Mouse (Mus musculus) liver, embryonic 16.5 days (tissue): Measurements from ENCODE around the gene Zfp689. TPM values are rescaled to one million over a fixed set of nuclear protein-coding genes. Genes with fewer than 3 reads are reported as not detected.
A peak's percentile ranks its signal among the peaks of the same experiment; 100 is the strongest.

Experiments used
- ATAC-seq: fragments of 200-750 bp; cut with Nextera tagmentation; 2 replicates; pipeline ENCODE4 v1.8.0; 2017; ENCODE audit warnings: low read depth, mild to moderate bottlenecking, moderate number of reproducible peaks, moderate library complexity
- H3K27ac ChIP-seq: fragments of 300-500 bp; sonication (generic); 2 replicates; pipeline ENCODE4 v1.5.1; 2014; ENCODE audit warnings: mild to moderate bottlenecking, low read length
- H3K27me3 ChIP-seq: fragments of 300-500 bp; sonication (generic); 2 replicates; pipeline ENCODE4 v1.6.1; 2014; ENCODE audit warnings: low read depth, low read length, mixed read lengths; ENCODE audit not compliant: control insufficient read depth, insufficient read depth
- H3K36me3 ChIP-seq: fragments of 300-500 bp; sonication (generic); 2 replicates; pipeline ENCODE4 v1.6.1; 2014; ENCODE audit warnings: mild to moderate bottlenecking; ENCODE audit not compliant: control insufficient read depth, insufficient read depth
- H3K4me1 ChIP-seq: fragments of 300-500 bp; sonication (generic); 2 replicates; pipeline ENCODE4 v1.6.1; 2014; ENCODE audit warnings: low read depth, low read length, mixed read lengths; ENCODE audit not compliant: control insufficient read depth
- H3K4me2 ChIP-seq: fragments of 300-500 bp; sonication (generic); 2 replicates; pipeline ENCODE4 v1.6.1; 2014; ENCODE audit warnings: low read depth, low read length, mixed read lengths
- H3K4me3 ChIP-seq: fragments of 300-500 bp; sonication (generic); 2 replicates; pipeline ENCODE4 v1.5.1; 2014; ENCODE audit warnings: low read depth, mild to moderate bottlenecking, low read length
- H3K9ac ChIP-seq: fragments of 300-500 bp; sonication (generic); 2 replicates; pipeline ENCODE4 v1.6.1; 2014; ENCODE audit warnings: low read depth, low read length
- H3K9me3 ChIP-seq: fragments of 300-500 bp; sonication (generic); replicated peaks from 2 replicates; pipeline ENCODE4 v1.6.1; 2016; ENCODE audit warnings: low read length; ENCODE audit not compliant: control insufficient read depth
- WGBS: fragments of 180-500 bp; shearing (Covaris S2); extraction: QIAGEN DNeasy Blood & Tissue Kit; methylation state at CpG from one replicate; pipeline ENCODE4 v1.1.7; 2014; ENCODE audit not compliant: insufficient replicate concordance; 5-methylcytosine and 5-hydroxymethylcytosine counted together
- polyA plus RNA-seq: library from polyadenylated mRNA; unstranded; fragments of >200 nt; fragmentation: Nextera tagmentation; extraction: Ambion mirVana; gene quantifications from 2 replicates; pipeline ENCODE4 v1.2.1, GENCODE M21; 2015

The Zfp689 gene
- polyA plus RNA-seq, 1 experiment from 2014 or later, result 2.2 TPM

- Histone ChIP-seq H3K27ac (peak overlapping the region; percentile 97), H3K4me2 (peak overlapping the region; percentile 85), H3K4me1 (peaks cover 26% of the 10 kb centered on the region), H3K9me3 (no peaks in the 10 kb centered on the region), H3K27me3 (no peaks in the 10 kb centered on the region), H3K36me3 (peaks cover 36% of the 10 kb centered on the region), H3K4me3 (peak overlapping the region; percentile 93), H3K9ac (peak overlapping the region; percentile 96)
- 2% methylated on average over 48 of the region's 48 CpGs for WGBS
- no peak for ATAC-seq
Measured at GRCm38 (mm10) chr7:127479318-127480225, 30.6 kb upstream of the Zfp689 start.

GRCm38 (mm10) chr7:127478635-127479317, 29.8 kb upstream of the Zfp689 start, which contains the start of gene Fbrs:
TSS of gene Fbrs (plus strand) at chr7:127479199.
- peak within 1 kb of the TSS; percentile 85 for H3K4me2 ChIP-seq
- ATAC-seq, result peak; percentile 44
- peaks cover 40% of the 10 kb centered on the region for H3K36me3 ChIP-seq
- peak within 1 kb of the TSS; percentile 93 for H3K4me3 ChIP-seq
- H3K27me3 ChIP-seq, result no peaks in the 10 kb centered on the region
- peak within 1 kb of the TSS; percentile 97 for H3K27ac ChIP-seq
- H3K4me1 ChIP-seq, result peaks cover 26% of the 10 kb centered on the region
- peak within 1 kb of the TSS; percentile 96 for H3K9ac ChIP-seq
- no peaks in the 10 kb centered on the region for H3K9me3 ChIP-seq
- under 1% methylated on average over 50 of the region's 62 CpGs for WGBS

GRCm38 (mm10) chr7:127477687-127478634, 29.0 kb upstream of the Zfp689 start:
- Histone ChIP-seq H3K27me3 (no peaks in the 10 kb centered on the region), H3K9ac (peak overlapping the region; percentile 96), H3K27ac (peak overlapping the region; percentile 97), H3K36me3 (peaks cover 43% of the 10 kb centered on the region), H3K9me3 (no peaks in the 10 kb centered on the region), H3K4me3 (peak overlapping the region; percentile 93), H3K4me1 (peaks cover 26% of the 10 kb centered on the region), H3K4me2 (peak overlapping the region; percentile 85)
- ATAC-seq, result peak; percentile 89
- WGBS, result under 1% methylated on average over 50 of the region's 50 CpGs

- no peak for ATAC-seq
- H3K27ac ChIP-seq, result peak overlapping the region; percentile 97
- H3K4me3 ChIP-seq, result peak overlapping the region; percentile 60
- peaks cover 36% of the 10 kb centered on the region for H3K4me1 ChIP-seq
- H3K36me3 ChIP-seq, result peaks cover 35% of the 10 kb centered on the region
- no peaks in the 10 kb centered on the region for H3K27me3 ChIP-seq
- H3K4me2 ChIP-seq, result peak overlapping the region; percentile 77
- 74% methylated on average over 4 of the region's 4 CpGs for WGBS
- no peaks in the 10 kb centered on the region for H3K9me3 ChIP-seq
- H3K9ac ChIP-seq, result peak overlapping the region; percentile 59
Measured at GRCm38 (mm10) chr7:127476855-127477254, 27.9 kb upstream of the Zfp689 start.

GRCm38 (mm10) chr7:127476336-127476735, 27.4 kb upstream of the Zfp689 start:
- Histone ChIP-seq H3K27ac (no peak overlapping the region), H3K4me2 (peak overlapping the region; percentile 77), H3K27me3 (no peaks in the 10 kb centered on the region), H3K4me3 (no peak overlapping the region), H3K9ac (no peak overlapping the region), H3K9me3 (no peaks in the 10 kb centered on the region), H3K36me3 (peaks cover 35% of the 10 kb centered on the region), H3K4me1 (peaks cover 31% of the 10 kb centered on the region)
- 90% methylated on average over 11 of the region's 11 CpGs for WGBS
- ATAC-seq, result no peak

- H3K4me1 ChIP-seq, result peaks cover 22% of the 10 kb centered on the region
- no peaks in the 10 kb centered on the region for H3K27me3 ChIP-seq
- ATAC-seq, result no peak
- no peak overlapping the region for H3K27ac ChIP-seq
- H3K36me3 ChIP-seq, result peaks cover 35% of the 10 kb centered on the region
- no peaks in the 10 kb centered on the region for H3K9me3 ChIP-seq
- no peak overlapping the region for H3K9ac ChIP-seq
- H3K4me2 ChIP-seq, result no peak overlapping the region
- WGBS, result 91% methylated on average over 11 of the region's 11 CpGs
- H3K4me3 ChIP-seq, result no peak overlapping the region
Measured at GRCm38 (mm10) chr7:127475186-127475740, 26.3 kb upstream of the Zfp689 start.

- 81% methylated on average over 6 of the region's 6 CpGs for WGBS
Measured at GRCm38 (mm10) chr7:127474378-127475070, 25.6 kb upstream of the Zfp689 start.

GRCm38 (mm10) chr7:127473705-127474104, 24.7 kb upstream of the Zfp689 start:
- Histone ChIP-seq H3K9me3 (no peaks in the 10 kb centered on the region), H3K9ac (no peak overlapping the region), H3K4me3 (no peak overlapping the region), H3K4me1 (peaks cover 22% of the 10 kb centered on the region), H3K36me3 (peaks cover 35% of the 10 kb centered on the region), H3K27me3 (no peaks in the 10 kb centered on the region), H3K27ac (no peak overlapping the region), H3K4me2 (no peak overlapping the region)
- 82% methylated on average over 5 of the region's 5 CpGs for WGBS
- no peak for ATAC-seq

More at GRCm38 (mm10) chr7:127474378-127475070, 25.6 kb upstream of the Zfp689 start:
- ATAC-seq, result no peak
- H3K4me2 ChIP-seq, result no peak overlapping the region
- H3K27ac ChIP-seq, result no peak overlapping the region
- H3K4me1 ChIP-seq, result peaks cover 22% of the 10 kb centered on the region
- H3K4me3 ChIP-seq, result no peak overlapping the region
- peaks cover 35% of the 10 kb centered on the region for H3K36me3 ChIP-seq
- H3K9ac ChIP-seq, result no peak overlapping the region
- no peaks in the 10 kb centered on the region for H3K27me3 ChIP-seq
- H3K9me3 ChIP-seq, result no peaks in the 10 kb centered on the region
